Mouse (Mus musculus): ENCODE data around the gene Prr29. TPM values are rescaled to one million over a fixed set of nuclear protein-coding genes. Genes with fewer than 3 reads are reported as not detected.

Gene Prr29
- polyA plus RNA-seq (2015; fragmentation: Nextera tagmentation; extraction: Ambion mirVana), result 0.23 and 0.41 TPM in 2 replicates

DNA sequence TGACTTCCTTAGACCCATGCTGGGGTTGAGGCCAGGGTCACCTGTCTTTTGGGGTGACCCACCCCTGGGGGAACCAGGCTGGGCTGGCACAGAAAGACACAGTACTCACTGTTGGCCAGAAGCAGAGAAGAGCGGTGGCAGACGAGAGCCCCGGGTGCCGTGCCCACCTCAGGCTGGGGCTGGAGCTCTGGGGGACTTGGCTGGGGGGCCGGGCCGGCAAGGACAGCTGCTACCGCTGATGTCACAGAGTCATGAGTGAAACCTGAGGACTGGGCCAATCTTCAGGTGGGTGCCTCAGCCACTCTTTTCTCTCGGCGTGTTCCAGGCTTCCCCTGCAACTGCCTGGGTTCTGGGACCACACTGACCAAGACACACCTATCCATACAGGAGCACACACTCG, at the start of gene Prr29:
Gene Prr29 (plus strand): TSS at position 107 of the 400 bp plus-strand sequence.
- Histone ChIP-seq H3K36me3 (ENCODE audit: control insufficient read depth, insufficient read depth, low read length) (no peaks in the 10 kb centered on the region), H3K4me1 (replicated peaks; ENCODE audit: control insufficient read depth, insufficient read depth) (no peaks in the 10 kb centered on the region; the same call in 1 of the 2 replicates), H3K4me3 (ENCODE audit: low read depth, low read length) (no peak within 1 kb of the TSS), H3K27ac (replicated peaks) (no peak within 1 kb of the TSS), H3K4me2 (replicated peaks; ENCODE audit: low read depth) (peak within 1 kb of the TSS; percentile 20; the same call in 1 of the 2 replicates), H3K9me3 (ENCODE audit: control insufficient read depth, low read length) (no peaks in the 10 kb centered on the region), H3K27me3 (ENCODE audit: control insufficient read depth, insufficient read depth, low read length) (no peaks in the 10 kb centered on the region), H3K9ac (ENCODE audit: low read length) (peak within 1 kb of the TSS; percentile 18; the same call in 1 of the 2 replicates)
- WGBS, result 41% methylated on average over 10 of the region's 10 CpGs
- TF ChIP-seq EP300 (optimal IDR thresholded peaks at IDR 0.05) (no peak), CTCF (IDR thresholded peaks at IDR 0.05; ENCODE audit: low read depth) (no peak)
- DNase-seq (ENCODE audit: low spot score) (no peak), ATAC-seq (ENCODE audit: low FRiP score, low TSS enrichment) (no peak)

DNA sequence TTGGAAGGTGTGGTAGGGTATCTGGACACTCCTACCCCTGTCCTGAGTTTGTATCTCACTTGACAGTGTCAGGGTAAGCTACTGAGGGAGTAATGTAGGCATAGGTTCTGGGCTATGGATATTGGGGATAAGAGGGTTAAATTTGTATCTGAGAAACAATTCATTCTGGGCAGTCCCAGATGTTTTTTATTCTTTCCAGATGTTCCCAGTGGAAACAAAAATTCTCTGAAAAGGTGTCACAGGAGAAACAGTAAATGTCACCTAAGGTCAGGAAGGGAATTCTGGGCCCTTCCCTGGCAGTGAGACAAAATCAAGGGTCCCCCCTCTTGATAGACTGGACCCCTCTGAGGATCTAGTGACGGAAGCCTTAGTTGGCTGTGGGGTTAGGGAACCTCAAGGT, 48.9 kb upstream of the Prr29 start:
- Histone ChIP-seq H3K9me3 (ENCODE audit: control insufficient read depth, low read length) (no peaks in the 10 kb centered on the region), H3K27me3 (ENCODE audit: control insufficient read depth, insufficient read depth, low read length) (no peaks in the 10 kb centered on the region), H3K27ac (replicated peaks) (no peak overlapping the region), H3K4me2 (replicated peaks; ENCODE audit: low read depth) (no peak overlapping the region), H3K4me1 (replicated peaks; ENCODE audit: control insufficient read depth, insufficient read depth) (no peaks in the 10 kb centered on the region), H3K4me3 (ENCODE audit: low read depth, low read length) (no peak overlapping the region), H3K36me3 (ENCODE audit: control insufficient read depth, insufficient read depth, low read length) (no peaks in the 10 kb centered on the region), H3K9ac (ENCODE audit: low read length) (no peak overlapping the region)
- TF ChIP-seq EP300 (optimal IDR thresholded peaks at IDR 0.05), result no peak
- TF ChIP-seq CTCF (IDR thresholded peaks at IDR 0.05; ENCODE audit: low read depth), result no peak
- WGBS, result 86% methylated on average over 1 of the region's 1 CpGs
- ATAC-seq (ENCODE audit: low FRiP score, low TSS enrichment) (no peak), DNase-seq (ENCODE audit: low spot score) (no peak)

DNA sequence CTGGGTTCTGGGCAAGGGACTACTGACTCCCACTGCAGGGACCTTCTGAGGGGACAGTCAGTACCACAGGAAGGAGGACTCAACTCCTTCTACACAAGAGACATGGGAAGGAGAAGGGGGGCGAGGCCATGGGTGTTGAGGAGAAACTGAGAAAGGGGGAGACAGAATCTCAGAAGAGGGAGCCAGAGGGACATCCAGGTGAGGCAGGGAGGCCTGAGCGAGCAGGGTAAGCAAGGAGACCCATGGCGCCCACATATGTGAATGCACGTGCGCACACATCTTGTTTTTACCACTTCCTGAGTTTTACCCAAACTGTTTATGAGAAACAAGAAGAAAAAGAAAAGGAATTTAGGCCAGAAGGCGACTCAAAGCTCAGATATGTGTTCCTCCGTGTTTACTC, 47.5 kb upstream of the Prr29 start:
- Histone ChIP-seq H3K4me2 (replicated peaks; ENCODE audit: low read depth) (no peak overlapping the region), H3K9ac (ENCODE audit: low read length) (no peak overlapping the region), H3K27ac (replicated peaks) (no peak overlapping the region), H3K4me3 (ENCODE audit: low read depth, low read length) (no peak overlapping the region), H3K9me3 (ENCODE audit: control insufficient read depth, low read length) (no peaks in the 10 kb centered on the region), H3K36me3 (ENCODE audit: control insufficient read depth, insufficient read depth, low read length) (no peaks in the 10 kb centered on the region), H3K4me1 (replicated peaks; ENCODE audit: control insufficient read depth, insufficient read depth) (no peaks in the 10 kb centered on the region), H3K27me3 (ENCODE audit: control insufficient read depth, insufficient read depth, low read length) (no peaks in the 10 kb centered on the region)
- ATAC-seq (ENCODE audit: low FRiP score, low TSS enrichment) (no peak), DNase-seq (ENCODE audit: low spot score) (no peak)
- WGBS, result 67% methylated on average over 7 of the region's 7 CpGs
- TF ChIP-seq EP300 (optimal IDR thresholded peaks at IDR 0.05) (no peak), CTCF (IDR thresholded peaks at IDR 0.05; ENCODE audit: low read depth) (no peak)

DNA sequence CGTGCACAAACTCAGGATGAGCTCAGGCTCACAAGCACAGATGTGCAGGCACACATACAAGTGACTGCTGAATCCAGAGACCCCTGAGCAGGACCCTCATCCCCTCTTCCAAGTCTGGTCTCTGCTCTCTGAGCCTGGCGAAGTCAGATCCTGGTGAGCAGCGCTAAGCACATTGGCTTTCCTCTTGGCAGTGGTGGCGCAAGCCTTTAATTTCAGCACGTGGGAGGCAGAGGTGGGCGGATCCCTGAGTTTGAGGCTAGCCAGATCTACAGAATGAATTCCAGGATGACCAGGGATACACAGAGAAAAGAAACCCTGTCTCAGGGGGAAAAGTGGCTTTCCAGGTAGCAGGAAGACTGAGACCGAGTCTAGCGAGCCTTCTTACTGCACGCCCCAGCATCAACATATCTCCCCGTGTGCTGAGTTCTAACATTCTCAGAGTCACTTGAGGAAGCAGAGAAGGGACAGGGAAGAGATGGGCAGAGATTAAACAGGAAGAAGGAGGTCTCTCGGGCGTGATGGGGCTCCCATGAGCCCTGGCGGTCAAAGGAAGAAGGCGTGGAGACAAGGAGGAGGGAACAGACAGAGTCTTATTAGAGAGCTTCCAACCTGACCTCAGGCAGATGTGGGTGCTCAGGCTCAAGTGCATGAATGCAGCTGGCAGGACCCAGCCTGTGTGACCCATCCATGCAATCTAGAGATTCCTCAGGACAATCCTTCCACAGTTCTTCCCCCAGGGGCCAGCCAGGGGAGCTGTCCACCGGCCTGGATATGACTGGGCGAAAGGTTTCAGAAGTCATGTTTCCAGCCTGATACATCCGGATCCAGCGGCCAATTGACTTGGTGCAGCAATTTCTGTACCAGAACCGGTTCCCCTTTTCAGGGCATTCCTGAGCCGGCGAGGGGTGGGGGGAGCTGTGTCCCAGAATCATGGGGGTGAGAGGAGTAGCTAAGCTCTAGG, 46.6 kb upstream of the Prr29 start:
- DNase-seq (ENCODE audit: low spot score) (no peak), ATAC-seq (ENCODE audit: low FRiP score, low TSS enrichment) (no peak)
- WGBS, result 60% methylated on average over 21 of the region's 21 CpGs
- no peak overlapping the region for H3K4me3 ChIP-seq (ENCODE audit: low read depth, low read length)
- no peak overlapping the region for H3K27ac ChIP-seq (replicated peaks)
- no peaks in the 10 kb centered on the region for H3K9me3 ChIP-seq (ENCODE audit: control insufficient read depth, low read length)
- no peak overlapping the region for H3K4me2 ChIP-seq (replicated peaks; ENCODE audit: low read depth)
- no peaks in the 10 kb centered on the region for H3K27me3 ChIP-seq (ENCODE audit: control insufficient read depth, insufficient read depth, low read length)
- H3K9ac ChIP-seq (ENCODE audit: low read length), result no peak overlapping the region
- H3K36me3 ChIP-seq (ENCODE audit: control insufficient read depth, insufficient read depth, low read length), result no peaks in the 10 kb centered on the region
- TF ChIP-seq CTCF (IDR thresholded peaks at IDR 0.05; ENCODE audit: low read depth) (no peak), EP300 (optimal IDR thresholded peaks at IDR 0.05) (no peak)
- H3K4me1 ChIP-seq (replicated peaks; ENCODE audit: control insufficient read depth, insufficient read depth), result no peaks in the 10 kb centered on the region

DNA sequence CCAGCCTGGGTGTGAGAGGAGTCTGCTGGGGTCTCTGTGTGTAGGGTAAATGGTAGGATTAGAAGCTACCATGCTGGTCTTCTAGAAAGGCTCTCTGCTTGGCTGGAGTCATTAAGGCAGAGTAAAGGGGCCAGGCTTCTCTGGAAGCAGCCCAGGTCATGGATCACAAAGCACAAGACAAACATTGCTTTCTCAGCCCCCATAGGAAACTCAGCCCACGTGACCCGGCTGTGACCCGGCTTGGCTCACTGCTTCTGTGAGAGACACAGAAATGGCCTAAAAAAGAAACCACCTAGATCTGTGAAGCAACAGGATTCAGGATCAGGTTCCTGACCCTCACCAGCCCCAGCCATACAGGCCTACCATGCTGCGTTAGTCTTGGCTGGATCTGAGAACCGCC, 40.4 kb upstream of the Prr29 start:
- no peaks in the 10 kb centered on the region for H3K9me3 ChIP-seq (ENCODE audit: control insufficient read depth, low read length)
- H3K36me3 ChIP-seq (ENCODE audit: control insufficient read depth, insufficient read depth, low read length), result no peaks in the 10 kb centered on the region
- H3K9ac ChIP-seq (ENCODE audit: low read length), result no peak overlapping the region
- no peaks in the 10 kb centered on the region for H3K27me3 ChIP-seq (ENCODE audit: control insufficient read depth, insufficient read depth, low read length)
- ATAC-seq (ENCODE audit: low FRiP score, low TSS enrichment), result no peak
- DNase-seq (ENCODE audit: low spot score), result no peak
- H3K4me3 ChIP-seq (ENCODE audit: low read depth, low read length), result no peak overlapping the region
- H3K27ac ChIP-seq (replicated peaks), result no peak overlapping the region
- no peak for TF ChIP-seq CTCF (IDR thresholded peaks at IDR 0.05; ENCODE audit: low read depth)
- no peak for TF ChIP-seq EP300 (optimal IDR thresholded peaks at IDR 0.05)
- H3K4me1 ChIP-seq (replicated peaks; ENCODE audit: control insufficient read depth, insufficient read depth), result no peaks in the 10 kb centered on the region
- no peak overlapping the region for H3K4me2 ChIP-seq (replicated peaks; ENCODE audit: low read depth)
- 64% methylated on average over 5 of the region's 5 CpGs for WGBS

Data from stomach, postnatal 0 days (tissue).